Mouse (Mus musculus): ENCODE measurements at regions not wholly inside any gene's neighbourhood (a gene's known extent, or its start where the extent isn't known, plus 50 kb on each side); places are given as distances from the start of the nearest gene placed in this dataset.

DNA sequence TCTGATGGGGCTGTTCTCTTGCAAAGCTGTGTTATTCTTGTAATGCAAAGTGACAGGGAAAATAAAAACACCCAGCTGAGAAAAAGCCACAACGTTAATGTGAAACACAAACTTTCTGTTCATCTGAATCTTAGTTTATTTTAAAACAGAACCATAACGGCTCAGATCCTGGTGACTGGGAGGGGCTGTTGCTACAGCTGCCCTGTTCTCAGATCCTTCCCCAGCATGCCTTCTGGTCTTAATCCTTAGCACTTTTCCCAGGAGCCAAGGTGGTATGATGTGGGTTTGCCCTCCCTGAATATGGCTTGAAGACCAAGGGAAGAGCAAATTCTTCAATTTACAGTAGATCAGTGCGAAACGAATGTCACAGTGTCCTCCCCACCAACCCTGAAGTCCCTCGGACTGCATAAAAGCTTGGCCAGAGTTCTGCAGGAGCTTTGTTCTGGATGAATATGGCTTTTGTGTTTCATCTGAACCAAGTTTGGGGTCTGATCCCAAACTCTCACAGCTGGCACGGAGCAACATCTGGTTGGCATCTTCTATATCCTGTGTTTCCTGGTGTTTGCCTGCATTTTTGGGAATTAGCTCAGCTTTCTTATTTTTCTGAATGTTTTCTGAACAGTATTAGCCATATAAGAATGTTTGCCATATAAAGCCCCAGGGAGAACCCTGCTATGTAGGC lies 686.9 kb downstream of the Dhx35 start:
- Histone ChIP-seq H3K36me3 (ENCODE audit: control insufficient read depth in 1 of 2, insufficient read depth in 2 of 2, low read length in 2 of 2) (no peaks in the 10 kb centered on the region), H3K4me1 (ENCODE audit: control insufficient read depth in 1 of 2, insufficient read depth in 2 of 2, low read length in 2 of 2) (no peaks in the 10 kb centered on the region), H3K27me3 (ENCODE audit: control insufficient read depth in 1 of 2, insufficient read depth in 2 of 2, low read length in 2 of 2) (no peaks in the 10 kb centered on the region), H3K27ac (ENCODE audit: control insufficient read depth, low read depth, low read length) (no peak overlapping the region), H3K4me3 (ENCODE audit: control insufficient read depth in 1 of 2, insufficient read depth in 1 of 2, low read depth in 2 of 2, low read length in 2 of 2) (no peak overlapping the region), H3K9ac (ENCODE audit: control insufficient read depth, low read depth, low read length, poor library complexity, severe bottlenecking) (no peak overlapping the region), H3K79me2 (ENCODE audit: control insufficient read depth, insufficient read depth, low read length, poor library complexity) (no peaks in the 10 kb centered on the region), H3K9me3 (replicated peaks; ENCODE audit: insufficient read depth, low read length) (no peaks in the 10 kb centered on the region)
- no peak for TF ChIP-seq GABPA (IDR thresholded peaks at IDR 0.05; ENCODE audit: low read depth, low read length)
- no peak for TF ChIP-seq ZC3H11A (IDR thresholded peaks at IDR 0.05; ENCODE audit: low read depth, low read length)
- no peak for TF ChIP-seq ZNF384 (IDR thresholded peaks at IDR 0.05; ENCODE audit: low read depth, low read length)
- no peak for TF ChIP-seq POLR2AphosphoS2 (IDR thresholded peaks at IDR 0.05; ENCODE audit: low read length)
- no peak for TF ChIP-seq HCFC1 (IDR thresholded peaks at IDR 0.05; ENCODE audit: low read depth, low read length)
- TF ChIP-seq CHD2 (IDR thresholded peaks at IDR 0.05; ENCODE audit: low read length): no peak
- no peak for TF ChIP-seq USF1 (IDR thresholded peaks at IDR 0.05; ENCODE audit: low read depth, low read length)
- no peak for TF ChIP-seq MAX (IDR thresholded peaks at IDR 0.05; ENCODE audit: low read length)
- TF ChIP-seq POLR2A (IDR thresholded peaks at IDR 0.05; ENCODE audit: control insufficient read depth in 1 of 2, insufficient read depth in 1 of 2, low read depth in 1 of 2, low read length in 2 of 2, poor library complexity in 1 of 2): no peak
- no peak for TF ChIP-seq RAD21 (IDR thresholded peaks at IDR 0.05; ENCODE audit: low read depth, low read length)
- no peak for DNase-seq (ENCODE audit: low read depth, low spot score)

DNA sequence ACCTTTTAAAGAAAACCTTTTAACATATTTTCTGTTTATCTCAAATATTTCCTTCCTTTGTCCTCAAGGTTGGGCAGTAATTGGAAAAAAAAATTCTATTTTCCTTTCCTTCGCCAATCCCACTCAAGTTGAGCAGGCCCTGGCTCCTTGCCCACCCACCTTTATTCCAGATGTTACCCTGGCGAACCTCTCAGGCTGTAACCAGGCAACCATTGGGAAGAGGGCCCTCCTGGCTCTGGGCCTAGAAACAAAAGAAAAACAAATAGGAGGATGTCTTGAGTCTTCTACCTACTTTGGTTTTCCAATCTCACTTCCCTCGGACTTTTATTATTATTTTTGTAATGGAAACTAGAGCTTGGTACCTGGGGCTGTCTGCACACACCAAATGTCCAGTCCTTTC lies 696.5 kb downstream of the Dhx35 start:
- TF ChIP-seq ELF1 (IDR thresholded peaks at IDR 0.05; ENCODE audit: low read depth, low read length) (no peak), USF1 (IDR thresholded peaks at IDR 0.05; ENCODE audit: low read depth, low read length) (no peak), TAL1 (IDR thresholded peaks at IDR 0.05; ENCODE audit: low read length) (no peak)
- H3K4me3 ChIP-seq (ENCODE audit: control insufficient read depth in 1 of 2, insufficient read depth in 1 of 2, low read depth in 2 of 2, low read length in 2 of 2): no peak overlapping the region
- H3K27ac ChIP-seq (ENCODE audit: control insufficient read depth, low read depth, low read length): no peak overlapping the region
- H3K4me1 ChIP-seq (ENCODE audit: control insufficient read depth in 1 of 2, insufficient read depth in 2 of 2, low read length in 2 of 2): no peaks in the 10 kb centered on the region
- H3K27me3 ChIP-seq (ENCODE audit: control insufficient read depth in 1 of 2, insufficient read depth in 2 of 2, low read length in 2 of 2): no peaks in the 10 kb centered on the region
- H3K9ac ChIP-seq (ENCODE audit: control insufficient read depth, low read depth, low read length, poor library complexity, severe bottlenecking): no peak overlapping the region
- no peaks in the 10 kb centered on the region for H3K36me3 ChIP-seq (ENCODE audit: control insufficient read depth in 1 of 2, insufficient read depth in 2 of 2, low read length in 2 of 2)
- H3K9me3 ChIP-seq (replicated peaks; ENCODE audit: insufficient read depth, low read length): no peaks in the 10 kb centered on the region
- no peak for DNase-seq (ENCODE audit: low read depth, low spot score)
- no peaks in the 10 kb centered on the region for H3K79me2 ChIP-seq (ENCODE audit: control insufficient read depth, insufficient read depth, low read length, poor library complexity)

- no peak for DNase-seq (ENCODE audit: low read depth, low spot score)
- H3K4me3 ChIP-seq (ENCODE audit: control insufficient read depth in 1 of 2, insufficient read depth in 1 of 2, low read depth in 2 of 2, low read length in 2 of 2): no peak overlapping the region
- no peak overlapping the region for H3K27ac ChIP-seq (ENCODE audit: control insufficient read depth, low read depth, low read length)
- H3K9ac ChIP-seq (ENCODE audit: control insufficient read depth, low read depth, low read length, poor library complexity, severe bottlenecking): no peak overlapping the region
- H3K4me1 ChIP-seq (ENCODE audit: control insufficient read depth in 1 of 2, insufficient read depth in 2 of 2, low read length in 2 of 2): no peaks in the 10 kb centered on the region
- no peaks in the 10 kb centered on the region for H3K79me2 ChIP-seq (ENCODE audit: control insufficient read depth, insufficient read depth, low read length, poor library complexity)
- H3K27me3 ChIP-seq (ENCODE audit: control insufficient read depth in 1 of 2, insufficient read depth in 2 of 2, low read length in 2 of 2): no peaks in the 10 kb centered on the region
- H3K9me3 ChIP-seq (replicated peaks; ENCODE audit: insufficient read depth, low read length): no peaks in the 10 kb centered on the region
- TF ChIP-seq POLR2A (IDR thresholded peaks at IDR 0.05; ENCODE audit: control insufficient read depth in 1 of 2, insufficient read depth in 1 of 2, low read depth in 1 of 2, low read length in 2 of 2, poor library complexity in 1 of 2) (no peak), ZMIZ1 (IDR thresholded peaks at IDR 0.05; ENCODE audit: low read depth, low read length) (no peak), MXI1 (IDR thresholded peaks at IDR 0.05; ENCODE audit: low read depth, low read length) (no peak), SMC3 (IDR thresholded peaks at IDR 0.05; ENCODE audit: low read depth, low read length) (no peak), E2F4 (IDR thresholded peaks at IDR 0.05; ENCODE audit: borderline replicate concordance, low read depth, low read length) (no peak), CHD2 (IDR thresholded peaks at IDR 0.05; ENCODE audit: low read length) (no peak)
- no peaks in the 10 kb centered on the region for H3K36me3 ChIP-seq (ENCODE audit: control insufficient read depth in 1 of 2, insufficient read depth in 2 of 2, low read length in 2 of 2)
Observed at GRCm38 (mm10) chr2:159498691-159499090, 704.1 kb downstream of the Dhx35 start.
